Mouse (Mus musculus) heart, postnatal 0 days (tissue): ENCODE measurements around the gene Ezr.

ENCODE experiments used
- CTCF ChIP-seq: IDR thresholded peaks from 2 replicates; pipeline ENCODE4 v1.5.1; 2016; ENCODE audit warnings: antibody characterized with exemption, control low read depth, low read depth
- EP300 ChIP-seq: IDR thresholded peaks from 2 replicates; pipeline ENCODE4 v1.6.1; 2016; ENCODE audit warnings: antibody characterized with exemption, low read depth

DNA sequence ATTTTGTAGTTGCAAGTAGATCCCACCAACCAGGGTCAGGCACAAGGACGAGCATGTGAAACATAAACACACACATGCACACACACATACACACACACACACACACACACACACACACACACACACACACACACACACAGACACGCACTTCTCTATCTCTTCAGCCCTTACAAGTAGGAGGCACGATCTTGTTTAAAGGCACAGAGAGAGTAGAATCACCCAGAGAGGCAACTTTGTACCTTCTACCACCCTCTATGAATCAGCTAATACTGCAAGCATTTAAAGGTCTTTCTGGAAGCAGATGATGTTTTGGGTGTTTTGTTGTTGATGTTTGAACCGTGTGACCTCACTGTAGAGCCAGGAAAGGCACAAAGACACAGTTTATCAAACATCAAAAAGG lies 6.9 kb downstream of the Ezr start:
- TF ChIP-seq CTCF = no peak
- no peak for TF ChIP-seq EP300
